Mouse (Mus musculus) CH12.LX (cell line): Measurements from ENCODE around the gene Ninl.

Experiments used
- E2F4 ChIP-seq: IDR thresholded peaks from 2 replicates; pipeline ENCODE4 v1.6.1; 2011; ENCODE audit warnings: low read depth, low read length, improper control_type of control experiment; ENCODE audit not compliant: insufficient replicate concordance
- JUND ChIP-seq: conservative IDR thresholded peaks from 2 replicates; pipeline ENCODE4 v1.6.1; 2011; ENCODE audit warnings: low read depth, low read length, improper control_type of control experiment

DNA sequence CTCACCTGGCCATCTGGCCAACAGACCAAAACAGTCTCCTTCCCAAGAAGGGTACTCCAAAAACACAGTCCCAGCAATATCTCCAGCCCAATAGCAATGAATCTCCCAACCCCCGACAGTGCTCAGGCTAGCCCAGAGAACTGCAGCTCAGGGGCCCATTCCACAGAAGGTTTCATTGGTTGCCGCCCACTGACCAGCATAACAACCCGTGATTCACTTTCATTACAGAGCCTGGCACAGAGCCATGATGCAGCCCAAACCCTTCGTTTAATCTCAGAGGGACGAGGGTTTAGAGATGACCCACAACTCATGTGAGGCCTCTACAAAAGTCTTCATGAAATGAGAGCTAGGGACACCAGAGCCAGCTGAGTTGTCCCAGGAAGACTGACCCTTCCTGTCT, 90.4 kb downstream of the Ninl start:
- TF ChIP-seq JUND (no peak), E2F4 (no peak)
